Mouse (Mus musculus) myocyte (in vitro differentiated cells): Measurements from ENCODE around the gene Arl8a. TPM values are rescaled to one million over a fixed set of nuclear protein-coding genes. Genes with fewer than 3 reads are reported as not detected.

Experiments used
- H3K27me3 ChIP-seq: one replicate; pipeline ENCODE4 v1.6.1; 2011; ENCODE audit not compliant: control insufficient read depth, insufficient read depth, insufficient read length
- H3K36me3 ChIP-seq: one replicate; pipeline ENCODE4 v1.6.1; 2011; ENCODE audit not compliant: control insufficient read depth, insufficient read depth
- H3K4me2 ChIP-seq: one replicate; pipeline ENCODE4 v1.6.1; 2011; ENCODE audit warnings: low read depth, control low read depth
- H3K4me3 ChIP-seq: one replicate; pipeline ENCODE4 v1.5.1; 2011; ENCODE audit warnings: mild to moderate bottlenecking, control low read depth, moderate library complexity
- H3K79me2 ChIP-seq: one replicate; pipeline ENCODE4 v1.6.1; 2011; ENCODE audit not compliant: control insufficient read depth, insufficient read depth
- H3ac ChIP-seq: one replicate; pipeline ENCODE4 v1.6.1; 2011; ENCODE audit not compliant: control insufficient read depth, insufficient read length
- CEBPB ChIP-seq: IDR thresholded peaks from 2 replicates; pipeline ENCODE4 v1.6.1; 2011; ENCODE audit warnings: mild to moderate bottlenecking, moderate library complexity; ENCODE audit not compliant: poor library complexity, insufficient read depth, severe bottlenecking
- E2F4 ChIP-seq: IDR thresholded peaks from one replicate; pipeline ENCODE4 v1.6.1; 2011; ENCODE audit warnings: mild to moderate bottlenecking, control low read depth, moderate library complexity; ENCODE audit not compliant: insufficient read depth
- MAX ChIP-seq: IDR thresholded peaks from one replicate; pipeline ENCODE4 v1.6.1; 2011; ENCODE audit warnings: low read depth, mild to moderate bottlenecking, control low read depth
- MYOD1 ChIP-seq, 3 experiments: IDR thresholded peaks; one replicate each; pipeline ENCODE4 v1.6.1; 2011; ENCODE audit warnings: control low read depth in 2 of 3, low read depth in 2 of 3, mild to moderate bottlenecking in 2 of 3, moderate library complexity in 1 of 3; ENCODE audit not compliant: insufficient read length in 2 of 3, control insufficient read depth in 1 of 3
- MYOG ChIP-seq, 3 experiments: IDR thresholded peaks; one replicate each; pipeline ENCODE4 v1.6.1; 2011; ENCODE audit warnings: control low read depth in 2 of 3, low read depth in 2 of 3, mild to moderate bottlenecking in 2 of 3; ENCODE audit not compliant: insufficient read length in 2 of 3, control insufficient read depth in 1 of 3, insufficient read depth in 1 of 3
- POLR2A ChIP-seq: IDR thresholded peaks from one replicate; pipeline ENCODE4 v1.6.1; 2011; ENCODE audit warnings: low read depth, mild to moderate bottlenecking, control low read depth, moderate library complexity; ENCODE audit not compliant: insufficient read length
- POLR2AphosphoS2 ChIP-seq: IDR thresholded peaks from one replicate; pipeline ENCODE4 v1.6.1; 2011; ENCODE audit warnings: low read depth, control low read depth; ENCODE audit not compliant: insufficient read length
- REST ChIP-seq: IDR thresholded peaks from one replicate; pipeline ENCODE4 v1.6.1; 2011; ENCODE audit warnings: mild to moderate bottlenecking, control low read depth, moderate library complexity; ENCODE audit not compliant: insufficient read depth, insufficient read length
- SRF ChIP-seq: IDR thresholded peaks from one replicate; pipeline ENCODE4 v1.6.1; 2011; ENCODE audit warnings: low read depth; ENCODE audit not compliant: control insufficient read depth, insufficient read length
- TCF12 ChIP-seq: IDR thresholded peaks from one replicate; pipeline ENCODE4 v1.6.1; 2011; ENCODE audit warnings: mild to moderate bottlenecking, control low read depth; ENCODE audit not compliant: poor library complexity, insufficient read depth, severe bottlenecking
- TCF3 ChIP-seq: IDR thresholded peaks from one replicate; pipeline ENCODE4 v1.6.1; 2011; ENCODE audit warnings: low read depth, control low read depth; ENCODE audit not compliant: insufficient read length
- USF1 ChIP-seq: IDR thresholded peaks from one replicate; pipeline ENCODE4 v1.6.1; 2011; ENCODE audit warnings: low read depth, mild to moderate bottlenecking, control low read depth, moderate library complexity
- polyA plus RNA-seq: library from polyadenylated mRNA; unstranded; fragments of >200 nt; fragmentation: generic; extraction: Trizol; gene quantifications from one replicate; pipeline ENCODE4 v1.2.1, GENCODE M21; 2012; ENCODE audit warnings: missing spikeins

Arl8a gene
- polyA plus RNA-seq, 1 experiment = 61.2 TPM

DNA sequence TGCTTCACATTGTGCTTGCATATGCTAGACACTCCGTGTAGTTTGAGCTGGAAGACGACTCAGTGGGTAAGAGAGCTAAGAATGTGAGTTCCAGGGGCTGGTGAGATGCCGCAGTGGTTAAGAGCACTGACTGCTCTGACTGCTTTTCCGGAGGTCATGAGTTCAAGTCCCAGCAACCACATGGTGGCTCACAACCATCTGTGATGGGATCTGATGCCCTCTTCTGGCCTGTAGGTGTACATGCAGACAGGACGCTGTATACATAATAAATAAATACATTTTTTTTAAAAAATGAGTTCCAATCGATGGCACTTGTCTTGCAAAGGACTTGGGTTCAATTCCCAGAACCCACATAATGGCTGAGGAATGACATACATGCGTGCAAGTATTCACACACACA lies 24.6 kb downstream of the Arl8a start:
- Histone ChIP-seq H3K4me2 (no peak overlapping the region), H3K79me2 (no peaks in the 10 kb centered on the region), H3K4me3 (no peak overlapping the region), H3K36me3 (no peaks in the 10 kb centered on the region), H3ac (no peak overlapping the region), H3K27me3 (no peaks in the 10 kb centered on the region)
- no peak for TF ChIP-seq POLR2A

DNA sequence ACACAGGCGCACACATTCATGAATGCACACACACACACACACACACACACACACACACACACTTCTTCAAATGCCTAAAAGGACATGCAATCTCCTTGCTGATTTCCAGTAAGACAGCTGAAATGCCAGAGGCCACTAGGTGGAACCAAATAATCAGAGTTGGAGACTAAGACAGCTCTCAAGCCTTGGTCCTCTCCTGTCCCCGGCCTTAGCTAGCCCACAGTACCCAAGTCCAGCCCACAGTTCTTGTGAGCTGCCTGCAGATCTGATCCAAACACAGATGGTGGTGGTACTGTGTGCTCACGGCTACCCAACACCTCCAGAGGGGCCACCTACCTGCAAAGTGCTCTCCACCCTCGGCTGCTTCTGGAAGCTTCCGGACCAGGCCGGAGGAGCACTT lies 25.4 kb downstream of the Arl8a start:
- H3K36me3 ChIP-seq = no peaks in the 10 kb centered on the region
- no peak overlapping the region for H3ac ChIP-seq
- H3K79me2 ChIP-seq = no peaks in the 10 kb centered on the region
- TF ChIP-seq MAX = no peak
- no peak for TF ChIP-seq MYOD1 (IDR thresholded peaks at IDR 0.05; ENCODE audit: control insufficient read depth in 1 of 3, insufficient read length in 2 of 3, low read depth in 2 of 3)
- no peak for TF ChIP-seq TCF12
- TF ChIP-seq E2F4 = no peak
- no peak for TF ChIP-seq SRF
- TF ChIP-seq USF1 = no peak
- TF ChIP-seq TCF3 = no peak
- TF ChIP-seq POLR2A = no peak
- no peak for TF ChIP-seq CEBPB
- no peak for TF ChIP-seq POLR2AphosphoS2
- no peak for TF ChIP-seq MYOG (IDR thresholded peaks at IDR 0.05; ENCODE audit: control insufficient read depth in 1 of 3, insufficient read depth in 1 of 3, insufficient read length in 2 of 3, low read depth in 2 of 3)
- TF ChIP-seq REST = no peak
- no peak overlapping the region for H3K4me2 ChIP-seq
- no peak overlapping the region for H3K4me3 ChIP-seq
- no peaks in the 10 kb centered on the region for H3K27me3 ChIP-seq

DNA sequence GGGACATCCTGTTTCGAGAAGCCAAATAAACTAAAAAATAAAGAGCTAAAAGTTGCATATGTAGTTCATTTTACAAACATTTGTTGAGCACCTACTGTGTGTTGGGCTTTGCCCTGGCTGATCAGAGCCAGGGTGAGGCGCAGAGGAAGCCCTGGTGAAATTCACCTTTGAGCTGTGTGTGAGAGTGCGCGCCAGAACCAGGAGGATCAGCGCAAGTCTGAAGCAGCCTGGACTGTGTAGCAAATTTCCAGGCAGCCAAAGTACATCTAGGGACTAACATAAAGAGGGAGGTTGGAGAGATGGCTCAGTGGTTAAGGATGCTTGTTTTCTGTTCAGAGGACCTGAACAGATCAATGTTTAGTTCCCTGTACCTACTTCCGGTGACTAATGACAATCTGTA lies 26.7 kb downstream of the Arl8a start:
- Histone ChIP-seq H3K36me3 (no peaks in the 10 kb centered on the region), H3K27me3 (no peaks in the 10 kb centered on the region), H3ac (no peak overlapping the region), H3K4me2 (no peak overlapping the region), H3K79me2 (no peaks in the 10 kb centered on the region), H3K4me3 (no peak overlapping the region)
- TF ChIP-seq POLR2AphosphoS2 = no peak
- TF ChIP-seq TCF12 = no peak
- TF ChIP-seq POLR2A = no peak
- TF ChIP-seq SRF = no peak
- TF ChIP-seq REST = no peak
- no peak for TF ChIP-seq MYOD1 (IDR thresholded peaks at IDR 0.05; ENCODE audit: control insufficient read depth in 1 of 3, insufficient read length in 2 of 3, low read depth in 2 of 3)
- TF ChIP-seq MAX = no peak
- no peak for TF ChIP-seq CEBPB
- TF ChIP-seq MYOG (IDR thresholded peaks at IDR 0.05; ENCODE audit: control insufficient read depth in 1 of 3, insufficient read depth in 1 of 3, insufficient read length in 2 of 3, low read depth in 2 of 3) = no peak
- TF ChIP-seq E2F4 = no peak
- TF ChIP-seq USF1 = no peak
- no peak for TF ChIP-seq TCF3

DNA sequence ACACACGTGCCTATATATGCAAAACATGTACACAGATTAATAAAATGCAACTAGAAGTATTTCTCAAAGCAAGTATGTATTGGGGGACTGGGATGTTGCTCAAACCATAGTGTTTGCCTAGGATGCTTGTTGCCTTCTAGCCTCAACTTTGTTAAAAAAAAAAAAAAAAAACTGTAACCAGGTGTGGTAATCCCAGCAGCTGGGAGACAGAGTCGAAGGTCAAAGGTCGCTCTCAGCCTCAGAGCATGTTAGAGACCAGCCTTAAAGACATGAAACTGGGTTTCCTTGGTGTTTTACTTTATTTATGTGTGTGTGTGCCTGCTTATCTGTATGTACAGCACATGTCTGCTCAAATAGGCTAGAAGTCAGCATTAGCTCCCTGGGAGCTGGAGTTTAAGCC lies 28.6 kb downstream of the Arl8a start:
- H3K79me2 ChIP-seq = no peaks in the 10 kb centered on the region
- no peak overlapping the region for H3K4me2 ChIP-seq
- no peaks in the 10 kb centered on the region for H3K27me3 ChIP-seq
- TF ChIP-seq POLR2A (no peak), TCF12 (no peak), MAX (no peak), USF1 (no peak)
- H3ac ChIP-seq = no peak overlapping the region
- no peak overlapping the region for H3K4me3 ChIP-seq
- H3K36me3 ChIP-seq = no peaks in the 10 kb centered on the region

DNA sequence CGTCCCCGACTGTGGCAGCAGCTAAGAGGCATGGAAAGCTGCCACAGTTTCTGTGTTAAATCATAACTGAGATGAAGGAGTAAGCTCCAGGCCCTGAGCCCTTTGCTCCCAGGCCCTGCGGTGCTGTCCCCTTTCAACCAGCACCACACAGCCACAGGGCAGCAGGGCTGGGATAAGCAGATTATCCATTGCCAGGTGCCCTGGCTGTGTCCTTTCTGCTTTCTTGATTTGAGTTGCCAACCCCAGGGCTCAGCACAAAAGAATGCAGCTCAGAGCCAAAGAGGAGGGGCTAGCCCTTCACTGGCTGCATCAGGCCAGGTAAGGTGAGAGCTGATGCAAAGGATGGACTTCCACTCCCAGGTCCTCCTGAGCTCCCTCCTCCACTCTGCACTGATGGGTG lies 31.1 kb downstream of the Arl8a start:
- TF ChIP-seq TCF3 = no peak
- TF ChIP-seq POLR2A = no peak
- no peak for TF ChIP-seq CEBPB
- no peak for TF ChIP-seq REST
- TF ChIP-seq TCF12 = no peak
- TF ChIP-seq MYOG (IDR thresholded peaks at IDR 0.05; ENCODE audit: control insufficient read depth in 1 of 3, insufficient read depth in 1 of 3, insufficient read length in 2 of 3, low read depth in 2 of 3) = no peak
- no peak for TF ChIP-seq MAX
- no peak for TF ChIP-seq MYOD1 (IDR thresholded peaks at IDR 0.05; ENCODE audit: control insufficient read depth in 1 of 3, insufficient read length in 2 of 3, low read depth in 2 of 3)
- TF ChIP-seq POLR2AphosphoS2 = no peak
- TF ChIP-seq USF1 = no peak
- no peak for TF ChIP-seq E2F4
- TF ChIP-seq SRF = no peak
- Histone ChIP-seq H3K4me2 (no peak overlapping the region), H3K27me3 (no peaks in the 10 kb centered on the region), H3K36me3 (no peaks in the 10 kb centered on the region), H3K4me3 (no peak overlapping the region), H3K79me2 (no peaks in the 10 kb centered on the region), H3ac (no peak overlapping the region)
